Mouse (Mus musculus): ENCODE data around the gene Vmn2r47. TPM values are rescaled to one million over a fixed set of nuclear protein-coding genes. Genes with fewer than 3 reads are reported as not detected.
"Not testable (repeated sequence)": the region's sequence is repeated elsewhere in the genome, so short reads cannot be mapped to it uniquely, and the experiment has no call there.

The Vmn2r47 gene
- total RNA-seq (2015) (not detected in 2 replicates), total RNA-seq (2017) (not detected in 2 replicates)

DNA sequence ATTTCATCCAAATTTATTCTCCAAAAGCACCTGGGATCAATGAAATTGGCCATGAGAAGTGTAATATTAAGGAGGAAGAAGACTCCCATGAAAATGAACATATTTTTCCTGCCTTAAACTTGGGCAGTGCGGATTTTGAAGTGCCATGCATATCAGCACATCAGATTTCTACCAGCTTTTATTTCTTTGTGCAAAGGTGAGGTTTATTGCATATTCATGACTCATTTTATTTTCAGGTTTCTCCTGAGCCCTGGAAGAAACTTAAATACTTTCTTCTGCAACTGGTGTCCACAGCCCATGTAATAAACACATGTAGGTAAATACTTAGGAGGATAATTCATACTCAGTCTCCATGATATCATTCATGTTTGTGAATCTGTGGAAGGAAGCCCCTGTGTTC is at the start of gene Vmn2r47:
Gene Vmn2r47 (minus strand): TSS at position 101 of the 400 bp plus-strand sequence.
- ATAC-seq (replicated peaks; ENCODE audit: poor library complexity) = not testable (repeated sequence)

DNA sequence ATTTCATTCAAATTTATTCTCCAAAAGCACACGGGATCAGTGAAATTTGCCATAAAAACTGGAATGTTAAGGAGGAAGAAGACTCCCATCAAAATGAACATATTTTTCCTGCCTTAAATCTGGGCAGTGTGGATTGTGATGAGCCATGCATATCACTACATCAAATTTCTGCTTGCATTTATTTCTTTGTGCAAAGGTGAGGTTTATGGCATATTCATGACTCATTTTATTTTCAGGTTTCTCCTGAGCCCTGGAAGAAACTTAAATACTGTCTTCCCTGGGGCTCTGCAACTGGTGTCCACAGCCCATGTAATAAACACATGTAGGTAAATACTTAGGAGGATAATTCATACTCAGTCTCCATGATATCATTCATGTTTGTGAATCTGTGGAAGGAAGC is 70.7 kb downstream of the Vmn2r47 start, which contains the start of gene Vmn2r46:
Gene Vmn2r46 (minus strand): TSS at position 101 of the 400 bp plus-strand sequence.
- ATAC-seq (replicated peaks; ENCODE audit: poor library complexity) = not testable (repeated sequence)

Other genes starting within 250 kb of the Vmn2r47 start
- gene Vmn2r46, start 70.8 kb downstream of the Vmn2r47 start, total RNA-seq (2015) = 0.37 TPM in 1 of 2 replicates, not detected in the other
- not detected in 2 replicates for gene Vmn2r46, start 70.8 kb downstream of the Vmn2r47 start, total RNA-seq (2017)
- gene Vmn2r48, start 112.3 kb upstream of the Vmn2r47 start, total RNA-seq (2015) = not detected in 2 replicates
- gene Vmn2r48, start 112.3 kb upstream of the Vmn2r47 start, total RNA-seq (2017) = not detected in 2 replicates
- not detected in 2 replicates for gene Vmn2r49, start 150.9 kb upstream of the Vmn2r47 start, total RNA-seq (2015)
- gene Vmn2r49, start 150.9 kb upstream of the Vmn2r47 start, total RNA-seq (2017) = not detected in 2 replicates
- not detected in 2 replicates for gene Vmn2r50, start 212.0 kb upstream of the Vmn2r47 start, total RNA-seq (2015)
- gene Vmn2r50, start 212.0 kb upstream of the Vmn2r47 start, total RNA-seq (2017) = not detected in 2 replicates